Comparison of ENCODE assay signal across 9 mouse cellular contexts in the genomic region with DNA sequence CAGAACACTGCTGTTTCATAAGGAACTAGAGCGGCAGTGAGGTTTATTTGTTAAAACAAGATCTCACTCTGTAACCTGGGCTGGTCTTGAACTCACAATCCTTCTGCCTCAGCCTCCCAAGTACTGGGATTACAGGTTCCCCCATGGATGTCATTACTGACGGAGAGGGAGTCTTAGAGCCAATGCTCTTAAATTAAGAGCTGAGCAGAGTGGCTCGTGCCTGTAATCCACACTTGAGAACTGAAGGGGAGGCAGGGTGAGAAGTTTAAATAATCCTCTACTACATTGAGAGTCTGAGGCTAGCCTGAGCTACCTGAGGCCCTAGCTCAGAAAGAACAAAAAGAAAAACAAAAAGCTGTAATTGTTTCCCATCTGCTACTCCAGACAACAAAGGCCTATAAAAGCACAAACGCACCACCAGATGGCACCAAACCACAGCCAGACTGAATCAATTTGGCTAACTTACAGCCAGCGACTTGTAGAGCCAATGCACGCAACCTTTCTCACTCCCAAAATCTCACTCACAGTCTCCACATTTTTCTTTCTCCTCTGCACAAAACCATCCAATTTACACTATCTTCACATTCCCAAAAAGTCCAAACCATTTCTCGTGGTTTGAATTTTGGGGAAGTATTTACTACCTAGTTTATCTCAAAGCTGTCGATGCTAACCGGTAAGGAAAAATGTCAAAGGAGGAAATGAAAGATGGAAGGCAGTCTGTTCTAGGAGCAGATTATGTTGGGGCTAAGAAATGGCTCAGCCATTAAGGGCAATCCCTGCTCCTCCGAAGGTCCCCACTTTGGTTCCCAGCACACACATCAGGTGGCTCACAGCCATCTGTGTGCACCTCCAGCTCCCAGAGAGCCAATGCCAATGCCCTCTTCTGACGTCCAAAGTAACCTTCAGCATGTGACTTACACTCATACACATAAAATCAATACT. TPM values are rescaled to one million over a fixed set of nuclear protein-coding genes. Genes with fewer than 3 reads are reported as not detected.
A peak's percentile ranks its signal among the peaks of the same experiment; 100 is the strongest.
DNase-seq lines count a peak whose midpoint lies in the region; ATAC-seq and TF ChIP-seq lines count a peak whose summit lies in the region.
"Had no signal": no experiment of that assay in that cellular context is flagged by ENCODE, and none has a peak within 500 bp of the region (broad histone marks: within the 10 kb centered on the region; RNA-seq: fewer than 3 reads in every experiment).

No protein-coding gene starts in this region.

- DNase-seq in heart, postnatal 0 days (ENCODE audit: low spot score), result peak; percentile 66
- DNase-seq in large intestine, adult 2 months (ENCODE audit: low read depth, low spot score), result peak; percentile 64
- peak; percentile 76 for DNase-seq in lung, adult 2 months
- peak; percentile 55 for DNase-seq in ovary, postnatal 10 days (ENCODE audit: low spot score)
- peak; percentile 66 to 80 for DNase-seq in thymus, postnatal 10 days (ENCODE audit: low spot score in 2 of 2)

- H3K4me2 ChIP-seq in heart, postnatal 0 days (ENCODE audit: low read depth, low read length), result no peak overlapping the region
- H3K4me2 ChIP-seq: embryonic facial prominence, embryonic 15.5 days had no signal

- ATAC-seq in CD4-positive, CD25-positive, alpha-beta regulatory T cell, adult 4 months, result peak; percentile 95
- ATAC-seq in erythroblast, adult 5-6 weeks (replicated peaks; ENCODE audit: low FRiP score, poor library complexity, severe bottlenecking), result peak; percentile 71
- ATAC-seq in heart, postnatal 0 days (ENCODE audit: insufficient read depth, low read depth), result peak; percentile 60; the same call in 1 of the 2 replicates

- H3K27me3 ChIP-seq in heart, postnatal 0 days (ENCODE audit: control insufficient read depth, insufficient read depth, low read length), result no peaks in the 10 kb centered on the region
- H3K27me3 ChIP-seq: embryonic facial prominence, embryonic 15.5 days had no signal

- no peak overlapping the region for H3K27ac ChIP-seq in bone marrow, adult 2 months (ENCODE audit: control insufficient read depth, insufficient read depth, low read depth, low read length, poor library complexity)
- H3K27ac ChIP-seq in heart, postnatal 0 days (ENCODE audit: low read depth), result no peak overlapping the region
- H3K27ac ChIP-seq: embryonic facial prominence, embryonic 15.5 days had no signal

- peak; percentile 70 for TF ChIP-seq CTCF in bone marrow, adult 2 months (IDR thresholded peaks at IDR 0.05; ENCODE audit: control insufficient read depth, insufficient read depth, low read length)
- TF ChIP-seq CTCF in heart, postnatal 0 days (IDR thresholded peaks at IDR 0.05; ENCODE audit: low read depth), result peak; percentile 89
- peak; percentile 71 for TF ChIP-seq CTCF in lung, adult 2 months (IDR thresholded peaks at IDR 0.05; ENCODE audit: insufficient read depth, low read length)

- no peaks in the 10 kb centered on the region for H3K9me3 ChIP-seq in heart, postnatal 0 days (replicated peaks; ENCODE audit: control insufficient read depth, low read length)
- H3K9me3 ChIP-seq: embryonic facial prominence, embryonic 15.5 days had no signal

- no peak overlapping the region for H3K4me3 ChIP-seq in bone marrow, adult 2 months (replicated peaks; ENCODE audit: control insufficient read depth, low read depth, low read length)
- H3K4me3 ChIP-seq in heart, postnatal 0 days (ENCODE audit: low read depth, low read length), result no peak overlapping the region
- no peak overlapping the region for H3K4me3 ChIP-seq in lung, adult 2 months (replicated peaks; ENCODE audit: extremely low read depth, low read depth, low read length)
- H3K4me3 ChIP-seq: embryonic facial prominence, embryonic 15.5 days had no signal

- peaks cover 6% of the 10 kb centered on the region; the same call in 1 of the 2 replicates for H3K36me3 ChIP-seq in heart, postnatal 0 days (replicated peaks; ENCODE audit: control insufficient read depth, insufficient read depth, low read length)
- H3K36me3 ChIP-seq: embryonic facial prominence, embryonic 15.5 days had no signal

- TF ChIP-seq EP300 in heart, postnatal 0 days (IDR thresholded peaks at IDR 0.05; ENCODE audit: low read depth), result no peak

- no peak for TF ChIP-seq POLR2A in bone marrow, adult 2 months (IDR thresholded peaks at IDR 0.05; ENCODE audit: borderline replicate concordance, control insufficient read depth, low read depth, low read length)
- TF ChIP-seq POLR2A in lung, adult 2 months (IDR thresholded peaks at IDR 0.05; ENCODE audit: borderline replicate concordance, extremely low read depth, low read depth, low read length), result no peak

- no peak overlapping the region for H3K9ac ChIP-seq in heart, postnatal 0 days (replicated peaks; ENCODE audit: low read depth, low read length)
- H3K9ac ChIP-seq: embryonic facial prominence, embryonic 15.5 days had no signal

- peaks cover 3% of the 10 kb centered on the region for H3K4me1 ChIP-seq in bone marrow, adult 2 months (ENCODE audit: control insufficient read depth, insufficient read depth, low read length)
- H3K4me1 ChIP-seq in heart, postnatal 0 days (ENCODE audit: control insufficient read depth, insufficient read depth), result peaks cover 7% of the 10 kb centered on the region
- no peaks in the 10 kb centered on the region for H3K4me1 ChIP-seq in lung, adult 2 months (ENCODE audit: control insufficient read depth, insufficient read depth, low read length)

- WGBS in bone marrow, adult 2 months, result 45% methylated on average over 11 of the region's 11 CpGs
- WGBS in heart, postnatal 0 days, result 47% methylated on average over 11 of the region's 11 CpGs
- 47% methylated on average over 11 of the region's 11 CpGs for WGBS in large intestine, adult 2 months
- WGBS in lung, adult 2 months, result 41% methylated on average over 11 of the region's 11 CpGs

RNA-seq across cellular contexts. Expression of a gene that starts 51.3 kb away (rescaled TPM):
- 10 to 100 TPM; 55.9 to 66.9 TPM for polyA plus RNA-seq in CD4-positive, CD25-positive, alpha-beta regulatory T cell, adult 4 months (2017; shearing (Covaris generic))
- polyA plus RNA-seq in bone marrow, adult 2 months (2011; ENCODE audit: insufficient read depth, insufficient read length, low replicate concordance, missing spikeins), result 27.6 and 28.7 TPM in 2 replicates
- total RNA-seq in erythroblast, adult 5-6 weeks (2015; ENCODE audit: low replicate concordance), result 20.9 and 24.0 TPM in 2 replicates
- 65.4 and 81.5 TPM in 2 replicates for total RNA-seq in erythroblast, adult 5-6 weeks (2017; ENCODE audit: low replicate concordance)
- total RNA-seq in heart, postnatal 0 days (2014; rRNA removed; ENCODE audit: low replicate concordance), result 84.0 and 104 TPM in 2 replicates
- polyA plus RNA-seq in heart, postnatal 0 days (2015; fragmentation: Nextera tagmentation; extraction: Ambion mirVana), result 40.7 and 46.5 TPM in 2 replicates
- 19.9 and 27.6 TPM in 2 replicates for polyA plus RNA-seq in large intestine, adult 2 months (2012; rRNA removed)
- polyA plus RNA-seq in lung, adult 2 months (2012; rRNA removed), result 46.1 and 52.7 TPM in 2 replicates
